Mouse (Mus musculus): ENCODE measurements around the gene Bglap3. TPM values are rescaled to one million over a fixed set of nuclear protein-coding genes. Genes with fewer than 3 reads are reported as not detected.
"Not testable (repeated sequence)": the region's sequence is repeated elsewhere in the genome, so short reads cannot be mapped to it uniquely, and the experiment has no call there.

Bglap3 gene
- polyA plus RNA-seq, 1 experiment from 2014 or later, result not detected

GRCm38 (mm10) chr3:88403522-88404230 lies 31.1 kb upstream of the Bglap3 start:
- ATAC-seq, result no peak
- H3K27me3 ChIP-seq, result no peaks in the 10 kb centered on the region
- H3K36me3 ChIP-seq (ENCODE audit: poor library complexity, severe bottlenecking), result peaks cover 33% of the 10 kb centered on the region
- H3K9me3 ChIP-seq (replicated peaks), result no peaks in the 10 kb centered on the region
- no peak overlapping the region for H3K9ac ChIP-seq
- H3K4me2 ChIP-seq, result no peak overlapping the region
- WGBS, result 93% methylated on average over 10 of the region's 10 CpGs
- H3K27ac ChIP-seq, result no peak overlapping the region
- H3K4me3 ChIP-seq, result no peak overlapping the region
- peaks cover 16% of the 10 kb centered on the region for H3K4me1 ChIP-seq

- no peaks in the 10 kb centered on the region for H3K9me3 ChIP-seq (replicated peaks)
- 85% methylated on average over 2 of the region's 2 CpGs for WGBS
- no peak overlapping the region for H3K9ac ChIP-seq
- H3K36me3 ChIP-seq (ENCODE audit: poor library complexity, severe bottlenecking), result peaks cover 56% of the 10 kb centered on the region
- H3K4me2 ChIP-seq, result no peak overlapping the region
- H3K27me3 ChIP-seq, result no peaks in the 10 kb centered on the region
- H3K4me1 ChIP-seq, result no peaks in the 10 kb centered on the region
- no peak overlapping the region for H3K27ac ChIP-seq
- ATAC-seq, result no peak
- H3K4me3 ChIP-seq, result no peak overlapping the region
These were observed 26.1 kb upstream of the Bglap3 start for GRCm38 (mm10) chr3:88398666-88399065.

GRCm38 (mm10) chr3:88395742-88396141 lies 23.2 kb upstream of the Bglap3 start:
- Histone ChIP-seq H3K4me2 (no peak overlapping the region), H3K9ac (no peak overlapping the region), H3K4me1 (no peaks in the 10 kb centered on the region), H3K27me3 (no peaks in the 10 kb centered on the region), H3K4me3 (no peak overlapping the region), H3K36me3 (ENCODE audit: poor library complexity, severe bottlenecking) (peaks cover 42% of the 10 kb centered on the region), H3K27ac (no peak overlapping the region), H3K9me3 (replicated peaks) (no peaks in the 10 kb centered on the region)
- WGBS, result 95% methylated on average over 8 of the region's 8 CpGs
- no peak for ATAC-seq

GRCm38 (mm10) chr3:88395288-88395687 lies 22.7 kb upstream of the Bglap3 start:
- no peaks in the 10 kb centered on the region for H3K4me1 ChIP-seq
- H3K27me3 ChIP-seq, result no peaks in the 10 kb centered on the region
- H3K9me3 ChIP-seq (replicated peaks), result no peaks in the 10 kb centered on the region
- H3K4me3 ChIP-seq, result no peak overlapping the region
- H3K27ac ChIP-seq, result no peak overlapping the region
- no peak overlapping the region for H3K4me2 ChIP-seq
- no peak for ATAC-seq
- H3K9ac ChIP-seq, result no peak overlapping the region
- H3K36me3 ChIP-seq (ENCODE audit: poor library complexity, severe bottlenecking), result peaks cover 42% of the 10 kb centered on the region
- 93% methylated on average over 6 of the region's 6 CpGs for WGBS

- Histone ChIP-seq H3K9me3 (replicated peaks) (no peaks in the 10 kb centered on the region), H3K4me3 (no peak overlapping the region), H3K27me3 (no peaks in the 10 kb centered on the region), H3K4me2 (no peak overlapping the region), H3K4me1 (no peaks in the 10 kb centered on the region), H3K9ac (no peak overlapping the region), H3K36me3 (ENCODE audit: poor library complexity, severe bottlenecking) (peaks cover 36% of the 10 kb centered on the region), H3K27ac (no peak overlapping the region)
- 90% methylated on average over 9 of the region's 9 CpGs for WGBS
- no peak for ATAC-seq
These were observed 21.3 kb upstream of the Bglap3 start for GRCm38 (mm10) chr3:88393776-88394375.

GRCm38 (mm10) chr3:88384364-88384763 lies 11.8 kb upstream of the Bglap3 start, which contains the start of gene Bglap:
Gene Bglap, minus strand, starts transcription at chr3:88384464.
- 79% methylated on average over 5 of the region's 5 CpGs for WGBS
- no peak within 1 kb of the TSS for H3K9ac ChIP-seq

GRCm38 (mm10) chr3:88382383-88382782 lies 9.8 kb upstream of the Bglap3 start:
- H3K4me1 ChIP-seq; H3K27me3 ChIP-seq; H3K9ac ChIP-seq; H3K36me3 ChIP-seq (ENCODE audit: poor library complexity, severe bottlenecking); H3K4me3 ChIP-seq; H3K9me3 ChIP-seq (replicated peaks); H3K27ac ChIP-seq: not testable (repeated sequence)
- peak overlapping the region; percentile 55; the same call in 1 of the 2 replicates for H3K4me2 ChIP-seq
- ATAC-seq, result peak; percentile 31; the same call in 1 of the 2 replicates
- WGBS, result 13% methylated on average over 1 of the region's 7 CpGs

More at GRCm38 (mm10) chr3:88384364-88384763, 11.8 kb upstream of the Bglap3 start, which contains the start of gene Bglap:
- no peak within 1 kb of the TSS for H3K27ac ChIP-seq
- no peak within 1 kb of the TSS for H3K4me2 ChIP-seq
- H3K27me3 ChIP-seq, result no peaks in the 10 kb centered on the region
- no peak for ATAC-seq
- H3K4me3 ChIP-seq, result no peak within 1 kb of the TSS
- H3K9me3 ChIP-seq (replicated peaks), result no peaks in the 10 kb centered on the region
- H3K4me1 ChIP-seq, result peaks cover 8% of the 10 kb centered on the region
- no peaks in the 10 kb centered on the region for H3K36me3 ChIP-seq (ENCODE audit: poor library complexity, severe bottlenecking)

- Histone ChIP-seq H3K4me2 (peak overlapping the region; percentile 55), H3K27ac (peak overlapping the region; percentile 87), H3K4me3 (peak overlapping the region; percentile 29)
- ATAC-seq, result peak; percentile 94
- H3K36me3 ChIP-seq (ENCODE audit: poor library complexity, severe bottlenecking); H3K4me1 ChIP-seq; H3K27me3 ChIP-seq; H3K9me3 ChIP-seq (replicated peaks); H3K9ac ChIP-seq: not testable (repeated sequence)
- 5% methylated on average over 22 of the region's 22 CpGs for WGBS
These were observed 9.1 kb upstream of the Bglap3 start for GRCm38 (mm10) chr3:88381389-88382315.

- H3K4me1 ChIP-seq, result peaks cover 16% of the 10 kb centered on the region
- H3K9me3 ChIP-seq (replicated peaks); ATAC-seq; H3K9ac ChIP-seq; H3K36me3 ChIP-seq (ENCODE audit: poor library complexity, severe bottlenecking); H3K27me3 ChIP-seq; H3K4me3 ChIP-seq; H3K27ac ChIP-seq; H3K4me2 ChIP-seq: not testable (repeated sequence)
- WGBS, result 80% methylated on average over 5 of the region's 5 CpGs
These were observed 6.1 kb upstream of the Bglap3 start, which contains the start of gene Bglap2 for GRCm38 (mm10) chr3:88378599-88378998. Gene Bglap2, minus strand, starts transcription at chr3:88378699.

- 40% methylated on average over 7 of the region's 7 CpGs for WGBS
- peak overlapping the region; percentile 40; the same call in 1 of the 2 replicates for H3K9ac ChIP-seq
- H3K9me3 ChIP-seq (replicated peaks); H3K4me3 ChIP-seq; H3K36me3 ChIP-seq (ENCODE audit: poor library complexity, severe bottlenecking); H3K27me3 ChIP-seq: not testable (repeated sequence)
- H3K4me1 ChIP-seq, result peaks cover 13% of the 10 kb centered on the region
- H3K4me2 ChIP-seq, result 0 out of 2 replicates have a peak overlapping the region, but pooled peaks have one; percentile 42
- ATAC-seq, result peak; percentile 9; the same call in 1 of the 2 replicates
- peak overlapping the region; percentile 77 for H3K27ac ChIP-seq
These were observed 4.1 kb upstream of the Bglap3 start for GRCm38 (mm10) chr3:88376644-88377043.

GRCm38 (mm10) chr3:88375750-88376626 lies 3.4 kb upstream of the Bglap3 start:
- H3K36me3 ChIP-seq (ENCODE audit: poor library complexity, severe bottlenecking); H3K9me3 ChIP-seq (replicated peaks): not testable (repeated sequence)

More at GRCm38 (mm10) chr3:88375750-88376626, 3.4 kb upstream of the Bglap3 start:
- not testable (repeated sequence) for H3K27me3 ChIP-seq, H3K4me1 ChIP-seq
- Histone ChIP-seq H3K9ac (peak overlapping the region; percentile 40; the same call in 1 of the 2 replicates), H3K4me3 (peak overlapping the region; percentile 4; the same call in 1 of the 2 replicates), H3K27ac (peak overlapping the region; percentile 77), H3K4me2 (peak overlapping the region; percentile 42)
- peak; percentile 96 for ATAC-seq
- WGBS, result 7% methylated on average over 19 of the region's 19 CpGs

All from forebrain, embryonic 13.5 days (tissue).